Mouse (Mus musculus) lung, postnatal 0 days (tissue): ENCODE measurements around the gene Kcnq1. TPM values are rescaled to one million over a fixed set of nuclear protein-coding genes. Genes with fewer than 3 reads are reported as not detected.
A peak's percentile ranks its signal among the peaks of the same experiment; 100 is the strongest.

Source experiments
- ATAC-seq: fragments of 200-750 bp; cut with Nextera tagmentation; 2 replicates; pipeline ENCODE4 v1.8.0; 2017; ENCODE audit warnings: moderate library complexity
- DNase-seq: peaks from one replicate; pipeline ENCODE4 v3.0.0-alpha.2; 2016; ENCODE audit warnings: low spot score
- H3K27ac ChIP-seq: fragments of 300-500 bp; sonication (generic); 2 replicates; pipeline ENCODE4 v1.5.1; 2014; ENCODE audit warnings: antibody characterized with exemption, mild to moderate bottlenecking, low read length, mixed read lengths
- H3K27me3 ChIP-seq: fragments of 300-500 bp; sonication (generic); replicated peaks from 2 replicates; pipeline ENCODE4 v1.6.1; 2014; ENCODE audit warnings: low read length, mixed read lengths; ENCODE audit not compliant: insufficient read depth
- H3K36me3 ChIP-seq: fragments of 300-500 bp; sonication (generic); 2 replicates; pipeline ENCODE4 v1.6.1; 2014; ENCODE audit warnings: low read length, mixed read lengths; ENCODE audit not compliant: insufficient read depth
- H3K4me1 ChIP-seq: fragments of 300-500 bp; sonication (generic); 2 replicates; pipeline ENCODE4 v1.6.1; 2014; ENCODE audit warnings: antibody characterized with exemption, low read depth, low read length, mixed read lengths; ENCODE audit not compliant: insufficient read depth
- H3K4me2 ChIP-seq: fragments of 300-500 bp; sonication (generic); replicated peaks from 2 replicates; pipeline ENCODE4 v1.6.1; 2014; ENCODE audit warnings: low read depth, mild to moderate bottlenecking, low read length, moderate library complexity, mixed read lengths
- H3K4me3 ChIP-seq: fragments of 300-500 bp; sonication (generic); 2 replicates; pipeline ENCODE4 v1.5.1; 2014; ENCODE audit warnings: low read depth, low read length
- H3K9ac ChIP-seq: fragments of 300-500 bp; sonication (generic); replicated peaks from 2 replicates; pipeline ENCODE4 v1.6.1; 2014; ENCODE audit warnings: low read depth, mild to moderate bottlenecking
- H3K9me3 ChIP-seq: fragments of 300-500 bp; sonication (generic); 2 replicates; pipeline ENCODE4 v1.6.1; 2016; ENCODE audit warnings: low read length, mixed read lengths
- CTCF ChIP-seq: IDR thresholded peaks from 2 replicates; pipeline ENCODE4 v1.5.1; 2016; ENCODE audit warnings: antibody characterized with exemption, mild to moderate bottlenecking
- EP300 ChIP-seq: IDR thresholded peaks from 2 replicates; pipeline ENCODE4 v1.6.1; 2016; ENCODE audit warnings: antibody characterized with exemption, mild to moderate bottlenecking, control low read depth
- WGBS: fragments of 180-500 bp; shearing (Covaris S2); extraction: QIAGEN DNeasy Blood & Tissue Kit; methylation state at CpG from one replicate; pipeline ENCODE4 v1.1.7; 2014; 5-methylcytosine and 5-hydroxymethylcytosine counted together
- polyA plus RNA-seq: library from polyadenylated mRNA; unstranded; fragments of >200 nt; fragmentation: Nextera tagmentation; extraction: Ambion mirVana; gene quantifications from 2 replicates; pipeline ENCODE4 v1.2.1, GENCODE M21; 2015

Gene Kcnq1
- polyA plus RNA-seq, 1 experiment from 2014 or later = 11.8 TPM

DNA sequence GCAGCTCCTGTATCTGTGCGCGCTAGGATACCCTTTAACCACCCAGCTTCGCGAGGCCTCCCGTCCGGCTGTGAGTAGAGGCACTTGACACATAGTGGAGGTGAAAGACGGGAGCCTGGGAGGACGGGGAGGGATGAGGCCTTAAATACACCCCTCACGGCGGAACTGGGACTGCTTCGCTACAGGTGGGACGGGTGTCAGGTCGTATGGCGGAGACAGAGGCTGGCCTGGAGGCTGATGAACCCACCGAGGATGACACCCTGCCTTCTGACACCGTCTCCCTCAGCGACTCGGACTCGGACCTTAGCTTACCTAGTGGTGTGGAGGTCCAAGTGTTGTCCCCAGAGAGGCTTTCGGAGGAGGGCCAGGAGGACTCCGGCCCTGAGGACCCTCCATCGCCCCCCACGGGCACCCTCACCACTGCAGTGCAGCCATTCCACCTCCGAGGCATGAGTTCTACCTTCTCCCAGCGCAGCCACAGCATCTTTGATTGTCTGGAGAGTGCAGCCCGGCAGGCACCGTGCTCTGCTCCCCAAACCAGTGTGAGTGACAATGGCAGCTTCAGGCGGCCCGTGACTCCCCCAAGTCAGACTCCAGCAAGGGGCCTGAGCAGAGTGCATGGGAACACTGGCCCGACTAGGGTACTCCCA lies 36.3 kb upstream of the Kcnq1 start:
- Histone ChIP-seq H3K4me1 (peaks cover 16% of the 10 kb centered on the region; the same call in 1 of the 2 replicates), H3K4me2 (peak overlapping the region; percentile 85), H3K27ac (peak overlapping the region; percentile 90), H3K9ac (peak overlapping the region; percentile 83), H3K4me3 (peak overlapping the region; percentile 69), H3K27me3 (no peaks in the 10 kb centered on the region), H3K9me3 (no peaks in the 10 kb centered on the region), H3K36me3 (peaks cover 29% of the 10 kb centered on the region)
- WGBS = 7% methylated on average over 30 of the region's 30 CpGs
- peak; percentile 47 for DNase-seq
- peak; percentile 0; the same call in 1 of the 2 replicates for ATAC-seq
- no peak for TF ChIP-seq CTCF
- no peak for TF ChIP-seq EP300

DNA sequence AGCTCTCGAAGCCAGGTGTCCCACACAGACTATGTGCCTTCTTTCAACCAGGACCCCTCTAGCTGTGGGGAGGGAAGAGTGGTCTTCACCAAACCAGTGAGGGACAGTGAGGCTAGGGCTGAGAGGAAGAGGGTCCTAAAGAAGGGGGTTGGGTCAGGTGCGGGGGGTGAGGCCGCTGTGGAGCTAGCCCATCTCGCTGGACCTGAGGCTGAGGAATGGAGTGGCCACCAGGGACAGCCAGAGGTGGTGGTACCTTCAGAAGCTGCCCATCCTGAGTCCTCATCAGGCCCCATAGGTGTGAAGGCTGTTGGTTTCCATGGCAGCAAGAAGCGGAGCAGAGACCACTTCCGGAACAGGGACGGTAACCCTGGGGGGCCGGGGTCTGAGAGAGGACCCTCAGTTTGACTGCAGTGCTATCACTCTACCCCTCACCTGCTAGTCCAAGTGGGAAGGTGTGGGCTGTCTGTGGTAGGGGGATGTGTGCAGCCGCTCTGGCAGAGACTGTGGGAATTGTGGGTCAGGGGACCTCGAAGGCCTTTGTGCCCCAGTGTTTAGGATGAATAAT lies 35.6 kb upstream of the Kcnq1 start:
- ATAC-seq = no peak
- H3K36me3 ChIP-seq = peaks cover 23% of the 10 kb centered on the region
- DNase-seq = no peak
- H3K9me3 ChIP-seq = no peaks in the 10 kb centered on the region
- 84% methylated on average over 10 of the region's 10 CpGs for WGBS
- peaks cover 16% of the 10 kb centered on the region; the same call in 1 of the 2 replicates for H3K4me1 ChIP-seq
- peak overlapping the region; percentile 69 for H3K4me3 ChIP-seq
- H3K9ac ChIP-seq = peak overlapping the region; percentile 83
- peak overlapping the region; percentile 85; the same call in 1 of the 2 replicates for H3K4me2 ChIP-seq
- H3K27me3 ChIP-seq = no peaks in the 10 kb centered on the region
- H3K27ac ChIP-seq = no peak overlapping the region
- no peak for TF ChIP-seq EP300
- no peak for TF ChIP-seq CTCF

DNA sequence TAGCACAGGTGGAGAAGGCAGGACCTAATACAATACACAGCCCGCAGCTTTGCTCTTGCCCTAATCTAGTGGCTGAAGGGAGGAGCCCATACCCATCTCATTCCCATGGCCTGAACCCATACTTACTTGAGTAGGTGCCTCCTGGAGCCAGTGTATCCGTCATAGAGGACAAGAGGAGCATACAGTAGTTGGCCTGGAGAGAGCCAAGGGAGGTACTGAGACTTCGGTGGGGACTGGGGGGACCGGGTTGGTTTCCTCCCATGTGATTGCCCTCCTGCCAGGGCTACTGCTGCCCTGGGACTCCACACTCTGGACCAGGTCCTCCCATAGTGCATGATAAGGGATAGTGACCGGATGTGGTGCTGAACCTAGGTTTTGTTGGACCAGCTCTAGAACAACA lies 33.6 kb upstream of the Kcnq1 start:
- TF ChIP-seq EP300 = no peak
- TF ChIP-seq CTCF = no peak
- no peak overlapping the region for H3K4me3 ChIP-seq
- H3K27me3 ChIP-seq = no peaks in the 10 kb centered on the region
- 0 out of 2 replicates have a peak, but pooled peaks cover 5% of the 10 kb centered on the region for H3K36me3 ChIP-seq
- peaks cover 16% of the 10 kb centered on the region; the same call in 1 of the 2 replicates for H3K4me1 ChIP-seq
- no peak for ATAC-seq
- 86% methylated on average over 5 of the region's 5 CpGs for WGBS
- H3K9me3 ChIP-seq = no peaks in the 10 kb centered on the region
- no peak overlapping the region for H3K9ac ChIP-seq
- no peak overlapping the region for H3K4me2 ChIP-seq
- H3K27ac ChIP-seq = no peak overlapping the region
- DNase-seq = no peak

DNA sequence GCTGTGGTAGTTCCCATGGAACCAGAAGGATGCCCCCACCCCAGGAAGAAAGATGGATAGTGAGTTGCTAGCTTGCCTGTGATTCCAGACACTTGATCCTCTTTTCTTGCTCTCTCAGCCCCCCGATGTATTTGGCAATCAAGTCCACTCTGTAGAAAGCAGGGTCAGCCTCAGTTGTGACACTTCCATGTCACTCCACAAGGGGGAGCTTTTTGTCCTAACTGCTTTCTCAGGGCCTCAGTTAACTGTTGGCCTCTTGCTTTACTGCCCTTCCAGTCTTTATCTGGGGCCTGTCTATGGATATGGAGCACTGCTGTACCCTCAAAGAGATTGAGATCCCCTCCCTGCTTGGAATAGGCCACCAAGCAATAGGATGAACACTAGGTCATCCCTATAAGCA lies 33.1 kb upstream of the Kcnq1 start:
- Histone ChIP-seq H3K27ac (no peak overlapping the region), H3K4me1 (peaks cover 16% of the 10 kb centered on the region; the same call in 1 of the 2 replicates), H3K9ac (no peak overlapping the region), H3K9me3 (no peaks in the 10 kb centered on the region), H3K4me2 (no peak overlapping the region), H3K27me3 (no peaks in the 10 kb centered on the region), H3K36me3 (0 out of 2 replicates have a peak, but pooled peaks cover under 1% of the 10 kb centered on the region), H3K4me3 (no peak overlapping the region)
- ATAC-seq (no peak), DNase-seq (peak; percentile 58)
- peak; percentile 79 for TF ChIP-seq CTCF
- TF ChIP-seq EP300 = no peak
- WGBS = 67% methylated on average over 1 of the region's 1 CpGs

DNA sequence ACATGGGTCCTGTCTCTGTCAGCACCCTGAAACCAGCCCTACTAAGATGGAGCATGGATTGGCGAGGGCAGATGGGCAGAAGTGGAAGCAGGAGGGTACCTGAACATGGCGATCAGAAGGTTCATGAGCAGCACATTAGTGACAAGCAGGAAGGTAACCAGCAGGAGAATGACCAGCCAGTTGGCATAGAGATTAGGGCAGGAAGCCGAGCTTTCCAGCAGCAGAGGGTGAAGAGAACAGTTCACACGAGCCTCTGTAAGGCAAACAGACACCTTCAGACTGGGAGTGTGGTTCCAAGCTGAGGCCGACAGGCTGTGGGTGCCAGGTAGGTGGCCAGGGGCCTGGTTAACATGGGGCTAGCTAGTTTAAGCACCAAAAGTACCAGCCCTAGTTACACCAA lies 30.8 kb upstream of the Kcnq1 start:
- Histone ChIP-seq H3K4me2 (no peak overlapping the region), H3K4me3 (no peak overlapping the region), H3K27ac (no peak overlapping the region), H3K4me1 (peaks cover 3% of the 10 kb centered on the region; the same call in 1 of the 2 replicates), H3K36me3 (no peaks in the 10 kb centered on the region), H3K9ac (no peak overlapping the region), H3K9me3 (no peaks in the 10 kb centered on the region), H3K27me3 (no peaks in the 10 kb centered on the region)
- DNase-seq (no peak), ATAC-seq (no peak)
- 60% methylated on average over 5 of the region's 5 CpGs for WGBS
- TF ChIP-seq CTCF (no peak), EP300 (no peak)

DNA sequence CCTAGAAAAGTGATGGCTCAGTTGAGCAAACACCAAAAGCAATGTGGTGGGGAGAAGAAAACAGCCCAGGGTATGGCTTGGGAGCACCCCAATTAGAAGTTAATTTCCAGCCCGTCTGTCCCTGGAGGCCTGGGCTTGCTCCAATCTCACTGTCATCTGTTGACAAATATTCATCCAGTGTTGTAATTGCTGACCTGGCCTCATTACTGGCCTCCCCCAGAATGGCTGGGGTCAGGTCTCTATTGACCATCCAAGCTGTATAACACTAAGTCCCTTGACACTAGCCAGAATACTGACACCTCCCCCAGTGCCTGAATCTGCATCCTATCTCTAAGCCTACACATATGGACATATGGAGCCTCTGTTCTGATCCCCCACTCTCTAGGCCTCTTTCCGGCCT lies 28.8 kb upstream of the Kcnq1 start:
- no peak overlapping the region for H3K4me3 ChIP-seq
- H3K9ac ChIP-seq = no peak overlapping the region
- no peaks in the 10 kb centered on the region for H3K27me3 ChIP-seq
- no peaks in the 10 kb centered on the region for H3K4me1 ChIP-seq
- H3K4me2 ChIP-seq = no peak overlapping the region
- TF ChIP-seq EP300 = no peak
- no peak for TF ChIP-seq CTCF
- H3K27ac ChIP-seq = no peak overlapping the region
- no peaks in the 10 kb centered on the region for H3K36me3 ChIP-seq
- DNase-seq = no peak
- no peaks in the 10 kb centered on the region for H3K9me3 ChIP-seq
- ATAC-seq = no peak
- WGBS = 75% methylated on average over 2 of the region's 2 CpGs
